Mouse (Mus musculus) hindbrain, embryonic 15.5 days (tissue): ENCODE data around the gene Gm10717. TPM values are rescaled to one million over a fixed set of nuclear protein-coding genes. Genes with fewer than 3 reads are reported as not detected.
A peak's percentile ranks its signal among the peaks of the same experiment; 100 is the strongest.
"Not testable (repeated sequence)": the region's sequence is repeated elsewhere in the genome, so short reads cannot be mapped to it uniquely, and the experiment has no call there.

Experiments used
- ATAC-seq: fragments of 200-750 bp; cut with Nextera tagmentation; 2 replicates; pipeline ENCODE4 v1.8.0; 2017; ENCODE audit warnings: low read depth, moderate number of reproducible peaks, moderate TSS enrichment; ENCODE audit not compliant: low FRiP score
- H3K27ac ChIP-seq: fragments of 300-500 bp; sonication (generic); replicated peaks from 2 replicates; pipeline ENCODE4 v1.5.1; 2015; ENCODE audit warnings: mild to moderate bottlenecking, inconsistent platforms
- H3K27me3 ChIP-seq: fragments of 300-500 bp; sonication (generic); 2 replicates; pipeline ENCODE4 v1.6.1; 2015; ENCODE audit warnings: control low read depth, inconsistent platforms
- H3K36me3 ChIP-seq: fragments of 300-500 bp; sonication (generic); 2 replicates; pipeline ENCODE4 v1.6.1; 2015; ENCODE audit warnings: control low read depth, inconsistent platforms
- H3K4me1 ChIP-seq: fragments of 300-500 bp; sonication (generic); replicated peaks from 2 replicates; pipeline ENCODE4 v1.6.1; 2015; ENCODE audit warnings: control low read depth, inconsistent platforms
- H3K4me2 ChIP-seq: fragments of 300-500 bp; sonication (generic); 2 replicates; pipeline ENCODE4 v1.6.1; 2015; ENCODE audit warnings: moderate library complexity, mild to moderate bottlenecking, inconsistent platforms
- H3K4me3 ChIP-seq: fragments of 300-500 bp; sonication (generic); 2 replicates; pipeline ENCODE4 v1.5.1; 2015; ENCODE audit warnings: mild to moderate bottlenecking, inconsistent platforms
- H3K9ac ChIP-seq: fragments of 300-500 bp; sonication (generic); 2 replicates; pipeline ENCODE4 v1.6.1; 2015; ENCODE audit warnings: inconsistent platforms
- H3K9me3 ChIP-seq: fragments of 300-500 bp; sonication (generic); 2 replicates; pipeline ENCODE4 v1.6.1; 2016; ENCODE audit warnings: control low read depth, inconsistent platforms
- WGBS: fragments of 180-500 bp; shearing (Covaris S2); methylation state at CpG from one replicate; pipeline ENCODE4 v1.1.7; 2015; 5-methylcytosine and 5-hydroxymethylcytosine counted together
- polyA plus RNA-seq: library from polyadenylated mRNA; unstranded; fragments of >200 nt; fragmentation: Nextera tagmentation; extraction: Ambion mirVana; gene quantifications from 2 replicates; pipeline ENCODE4 v1.2.1, GENCODE M21; 2015

Gene Gm10717
- polyA plus RNA-seq: 0.48 TPM in 1 of 2 replicates, not detected in the other

DNA sequence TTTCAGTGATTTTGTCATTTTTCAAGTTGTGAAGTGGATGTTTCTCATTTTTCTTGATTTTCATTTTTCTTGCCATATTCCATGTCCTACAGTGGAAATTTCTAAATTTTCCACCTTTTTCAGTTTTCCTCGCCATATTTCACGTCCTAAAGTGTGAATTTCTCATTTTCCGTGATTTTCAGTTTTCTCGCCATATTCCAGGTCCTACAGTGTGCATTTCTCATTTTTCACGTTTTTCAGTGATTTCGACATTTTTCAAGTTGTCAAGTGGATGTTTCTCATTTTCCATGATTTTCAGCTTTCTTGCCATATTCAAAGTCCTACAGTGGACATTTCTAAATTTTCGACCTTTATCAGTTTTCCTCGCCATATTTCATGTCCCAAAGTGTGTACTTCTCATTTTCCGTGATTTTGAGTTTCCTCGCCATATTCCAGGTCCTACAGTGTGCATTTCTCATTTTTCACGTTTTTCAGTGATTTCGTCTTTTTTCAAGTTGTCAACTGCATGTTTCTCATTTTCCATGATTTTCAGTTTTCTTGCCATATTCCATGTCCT, at the start of gene Gm10717:
Gene Gm10717, plus strand, starts transcription at position 506 of the 556 bp plus-strand sequence.
- not testable (repeated sequence) for H3K27me3 ChIP-seq, ATAC-seq, H3K4me2 ChIP-seq, H3K9me3 ChIP-seq, H3K27ac ChIP-seq, H3K4me1 ChIP-seq, H3K36me3 ChIP-seq, H3K4me3 ChIP-seq, H3K9ac ChIP-seq
- 73% methylated on average over 12 of the region's 12 CpGs for WGBS

GRCm38 (mm10) chr9:3000445-3000972, 24.7 kb upstream of the Gm10717 start, which contains the start of gene Gm10722:
TSS of gene Gm10722 (plus strand) at chr9:3000922.
- 73% methylated on average over 12 of the region's 12 CpGs for WGBS
- not testable (repeated sequence) for H3K4me2 ChIP-seq, H3K4me1 ChIP-seq, H3K27ac ChIP-seq, H3K27me3 ChIP-seq, H3K9me3 ChIP-seq, ATAC-seq, H3K4me3 ChIP-seq, H3K36me3 ChIP-seq, H3K9ac ChIP-seq

DNA sequence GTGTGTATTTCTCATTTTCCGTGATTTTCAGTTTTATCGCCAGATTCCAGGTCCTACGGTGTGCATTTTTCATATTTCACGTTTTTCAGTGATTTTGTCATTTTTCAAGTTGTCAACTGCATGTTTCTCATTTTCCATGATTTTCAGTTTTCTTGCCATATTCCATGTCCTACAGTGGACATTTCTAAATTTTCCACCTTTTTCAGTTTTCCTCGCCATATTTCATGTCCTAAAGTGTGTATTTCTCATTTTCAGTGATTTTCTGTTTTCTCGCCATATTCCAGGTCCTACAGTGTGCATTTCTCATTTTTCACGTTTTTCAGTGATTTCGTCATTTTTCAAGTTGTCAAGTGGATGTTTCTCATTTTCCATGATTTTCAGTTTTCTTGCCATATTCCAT, 24.2 kb upstream of the Gm10717 start:
- not testable (repeated sequence) for H3K9ac ChIP-seq, H3K4me3 ChIP-seq, ATAC-seq, H3K27me3 ChIP-seq, H3K36me3 ChIP-seq, H3K4me1 ChIP-seq, H3K27ac ChIP-seq, H3K4me2 ChIP-seq, H3K9me3 ChIP-seq
- 66% methylated on average over 8 of the region's 8 CpGs for WGBS

DNA sequence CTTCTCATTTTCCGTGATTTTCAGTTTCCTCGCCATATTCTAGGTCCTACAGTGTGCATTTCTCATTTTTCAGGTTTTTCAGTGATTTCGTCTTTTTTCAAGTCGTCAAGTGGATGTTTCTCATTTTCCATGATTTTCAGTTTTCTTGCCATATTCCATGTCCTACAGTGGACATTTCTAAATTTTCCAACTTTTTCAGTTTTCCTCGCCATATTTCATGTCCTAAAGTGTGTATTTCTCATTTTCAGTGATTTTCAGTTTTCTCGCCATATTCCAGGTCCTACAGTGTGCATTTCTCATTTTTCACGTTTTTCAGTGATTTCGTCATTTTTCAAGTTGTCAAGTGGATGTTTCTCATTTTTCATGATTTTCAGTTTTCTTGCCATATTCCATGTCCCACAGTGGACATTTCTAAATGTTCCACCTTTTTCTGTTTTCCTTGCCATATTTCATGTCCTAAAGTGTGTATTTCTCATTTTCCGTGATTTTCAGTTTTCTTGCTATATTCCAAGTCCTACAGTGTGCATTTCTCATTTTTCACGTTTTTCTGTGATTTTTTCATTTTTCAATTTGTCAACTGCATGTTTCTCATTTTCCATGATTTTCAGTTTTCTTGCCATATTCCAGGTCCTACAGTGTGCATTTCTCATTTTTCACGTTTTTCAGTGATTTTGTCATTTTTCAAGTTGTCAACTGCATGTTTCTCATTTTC, 23.1 kb upstream of the Gm10717 start:
- not testable (repeated sequence) for H3K4me3 ChIP-seq, H3K4me1 ChIP-seq, H3K27me3 ChIP-seq, H3K9ac ChIP-seq, H3K9me3 ChIP-seq, H3K4me2 ChIP-seq, H3K36me3 ChIP-seq, H3K27ac ChIP-seq
- peak; percentile 91 for ATAC-seq
- 70% methylated on average over 9 of the region's 11 CpGs for WGBS

DNA sequence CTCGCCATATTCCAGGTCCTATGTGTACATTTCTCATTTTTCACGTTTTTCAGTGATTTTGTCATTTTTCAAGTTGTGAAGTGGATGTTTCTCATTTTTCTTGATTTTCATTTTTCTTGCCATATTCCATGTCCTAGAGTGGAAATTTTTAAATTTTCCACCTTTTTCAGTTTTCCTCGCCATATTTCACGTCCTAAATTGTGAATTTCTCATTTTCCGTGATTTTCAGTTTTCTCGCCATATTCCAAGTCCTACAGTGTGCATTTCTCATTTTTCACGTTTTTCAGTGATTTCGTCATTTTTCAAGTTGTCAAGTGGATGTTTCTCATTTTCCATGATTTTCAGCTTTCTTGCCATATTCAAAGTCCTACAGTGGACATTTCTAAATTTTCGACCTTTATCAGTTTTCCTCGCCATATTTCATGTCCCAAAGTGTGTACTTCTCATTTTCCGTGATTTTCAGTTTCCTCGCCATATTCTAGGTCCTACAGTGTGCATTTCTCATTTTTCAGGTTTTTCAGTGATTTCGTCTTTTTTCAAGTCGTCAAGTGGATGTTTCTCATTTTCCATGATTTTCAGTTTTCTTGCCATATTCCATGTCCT, 22.3 kb upstream of the Gm10717 start, which contains the start of gene Gm11168:
Gene Gm11168, plus strand, starts transcription at position 553 of the 603 bp plus-strand sequence.
- WGBS: 75% methylated on average over 6 of the region's 14 CpGs
- H3K27ac ChIP-seq, H3K4me2 ChIP-seq, H3K4me3 ChIP-seq, H3K36me3 ChIP-seq, ATAC-seq, H3K4me1 ChIP-seq, H3K9ac ChIP-seq, H3K27me3 ChIP-seq: not testable (repeated sequence)
- peaks cover 12% of the 10 kb centered on the region for H3K9me3 ChIP-seq

DNA sequence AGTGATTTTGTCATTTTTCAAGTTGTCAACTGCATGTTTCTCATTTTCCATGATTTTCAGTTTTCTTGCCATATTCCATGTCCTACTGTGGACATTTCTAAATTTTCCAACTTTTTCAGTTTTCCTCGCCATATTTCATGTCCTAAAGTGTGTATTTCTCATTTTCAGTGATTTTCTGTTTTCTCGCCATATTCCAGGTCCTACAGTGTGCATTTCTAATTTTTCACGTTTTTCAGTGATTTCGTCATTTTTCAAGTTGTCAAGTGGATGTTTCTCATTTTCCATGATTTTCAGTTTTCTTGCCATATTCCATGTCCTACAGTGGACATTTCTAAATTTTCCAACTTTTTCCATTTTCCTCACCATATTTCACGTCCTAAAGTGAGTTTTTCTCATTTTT, 19.0 kb upstream of the Gm10717 start:
- H3K4me2 ChIP-seq, H3K4me1 ChIP-seq, ATAC-seq, H3K36me3 ChIP-seq, H3K27me3 ChIP-seq, H3K9ac ChIP-seq, H3K27ac ChIP-seq, H3K4me3 ChIP-seq: not testable (repeated sequence)
- WGBS: 86% methylated on average over 1 of the region's 5 CpGs
- peaks cover 12% of the 10 kb centered on the region for H3K9me3 ChIP-seq

DNA sequence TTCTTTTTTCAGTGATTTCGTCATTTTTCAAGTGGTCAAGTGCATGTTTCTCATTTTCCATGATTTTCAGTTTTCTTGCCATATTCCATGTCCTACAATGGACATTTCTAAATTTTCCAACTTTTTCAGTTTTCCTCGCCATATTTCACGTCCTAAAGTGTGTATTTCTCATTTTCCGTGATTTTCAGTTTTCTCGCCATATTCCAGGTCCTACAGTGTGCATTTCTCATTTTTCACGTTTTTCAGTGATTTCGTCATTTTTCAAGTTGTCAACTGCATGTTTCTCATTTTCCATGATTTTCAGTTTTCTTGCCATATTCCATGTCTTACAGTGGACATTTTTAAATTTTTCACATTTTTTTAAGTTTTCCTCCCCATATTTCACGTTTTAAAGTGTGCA, 18.6 kb upstream of the Gm10717 start:
- peaks cover 12% of the 10 kb centered on the region for H3K9me3 ChIP-seq
- H3K36me3 ChIP-seq, H3K4me3 ChIP-seq, H3K4me1 ChIP-seq, H3K27ac ChIP-seq, H3K27me3 ChIP-seq, H3K9ac ChIP-seq, H3K4me2 ChIP-seq: not testable (repeated sequence)
- peak; percentile 78 for ATAC-seq
- 70% methylated on average over 8 of the region's 8 CpGs for WGBS

DNA sequence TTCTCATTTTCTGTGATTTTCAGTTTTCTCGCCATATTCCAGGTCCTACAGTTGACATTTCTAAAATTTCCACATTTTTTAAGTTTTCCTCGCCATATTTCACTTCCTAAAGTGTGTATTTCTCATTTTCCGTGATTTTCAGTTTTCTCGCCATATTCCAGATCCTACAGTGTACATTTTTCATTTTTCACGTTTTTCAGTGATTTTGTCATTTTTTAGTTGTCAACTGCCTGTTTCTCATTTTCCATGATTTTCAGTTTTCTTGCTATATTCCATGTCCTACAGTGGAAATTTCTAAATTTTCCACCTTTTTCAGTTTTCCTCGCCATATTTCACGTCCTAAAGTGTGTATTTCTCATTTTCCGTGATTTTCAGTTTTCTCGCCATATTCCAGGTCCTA, 17.9 kb upstream of the Gm10717 start:
- WGBS: 77% methylated on average over 8 of the region's 9 CpGs

DNA sequence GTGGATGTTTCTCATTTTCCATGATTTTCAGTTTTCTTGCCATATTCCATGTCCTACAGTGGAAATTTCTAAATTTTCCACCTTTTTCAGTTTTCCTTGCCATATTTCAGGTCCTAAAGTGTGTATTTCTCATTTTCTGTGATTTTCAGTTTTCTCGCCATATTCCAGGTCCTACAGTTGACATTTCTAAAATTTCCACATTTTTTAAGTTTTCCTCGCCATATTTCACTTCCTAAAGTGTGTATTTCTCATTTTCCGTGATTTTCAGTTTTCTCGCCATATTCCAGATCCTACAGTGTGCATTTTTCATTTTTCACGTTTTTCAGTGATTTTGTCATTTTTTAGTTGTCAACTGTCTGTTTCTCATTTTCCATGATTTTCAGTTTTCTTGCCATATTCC, 15.9 kb upstream of the Gm10717 start:
- not testable (repeated sequence) for H3K4me2 ChIP-seq, H3K36me3 ChIP-seq, H3K9ac ChIP-seq, H3K4me3 ChIP-seq, H3K9me3 ChIP-seq, H3K27ac ChIP-seq, H3K4me1 ChIP-seq, H3K27me3 ChIP-seq
- WGBS: no CpG with 5 or more reads among the region's 5 CpGs
- ATAC-seq: peak; percentile 44

More for the DNA sequence above, 17.9 kb upstream of the Gm10717 start:
- H3K4me3 ChIP-seq, H3K9ac ChIP-seq, H3K4me1 ChIP-seq, H3K27ac ChIP-seq, H3K27me3 ChIP-seq, H3K4me2 ChIP-seq, H3K36me3 ChIP-seq, H3K9me3 ChIP-seq: not testable (repeated sequence)
- ATAC-seq: peak; percentile 20; the same call in 1 of the 2 replicates

DNA sequence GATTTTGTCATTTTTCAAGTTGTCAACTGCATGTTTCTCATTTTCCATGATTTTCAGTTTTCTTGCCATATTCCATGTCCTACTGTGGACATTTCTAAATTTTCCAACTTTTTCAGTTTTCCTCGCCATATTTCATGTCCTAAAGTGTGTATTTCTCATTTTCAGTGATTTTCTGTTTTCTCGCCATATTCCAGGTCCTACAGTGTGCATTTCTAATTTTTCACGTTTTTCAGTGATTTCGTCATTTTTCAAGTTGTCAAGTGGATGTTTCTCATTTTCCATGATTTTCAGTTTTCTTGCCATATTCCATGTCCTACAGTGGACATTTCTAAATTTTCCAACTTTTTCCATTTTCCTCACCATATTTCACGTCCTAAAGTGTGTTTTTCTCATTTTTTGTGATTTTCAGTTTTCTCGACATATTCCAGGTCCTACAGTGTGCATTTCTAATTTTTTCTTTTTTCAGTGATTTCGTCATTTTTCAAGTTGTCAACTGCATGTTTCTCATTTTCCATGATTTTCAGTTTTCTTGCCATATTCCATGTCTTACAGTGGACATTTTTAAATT, 13.1 kb upstream of the Gm10717 start:
- not testable (repeated sequence) for H3K36me3 ChIP-seq, H3K27me3 ChIP-seq, H3K27ac ChIP-seq, H3K4me1 ChIP-seq, H3K4me3 ChIP-seq, H3K9me3 ChIP-seq, H3K9ac ChIP-seq, H3K4me2 ChIP-seq
- 0 out of 2 replicates have a peak, but pooled peaks have one; percentile 9 for ATAC-seq
- 83% methylated on average over 3 of the region's 7 CpGs for WGBS

DNA sequence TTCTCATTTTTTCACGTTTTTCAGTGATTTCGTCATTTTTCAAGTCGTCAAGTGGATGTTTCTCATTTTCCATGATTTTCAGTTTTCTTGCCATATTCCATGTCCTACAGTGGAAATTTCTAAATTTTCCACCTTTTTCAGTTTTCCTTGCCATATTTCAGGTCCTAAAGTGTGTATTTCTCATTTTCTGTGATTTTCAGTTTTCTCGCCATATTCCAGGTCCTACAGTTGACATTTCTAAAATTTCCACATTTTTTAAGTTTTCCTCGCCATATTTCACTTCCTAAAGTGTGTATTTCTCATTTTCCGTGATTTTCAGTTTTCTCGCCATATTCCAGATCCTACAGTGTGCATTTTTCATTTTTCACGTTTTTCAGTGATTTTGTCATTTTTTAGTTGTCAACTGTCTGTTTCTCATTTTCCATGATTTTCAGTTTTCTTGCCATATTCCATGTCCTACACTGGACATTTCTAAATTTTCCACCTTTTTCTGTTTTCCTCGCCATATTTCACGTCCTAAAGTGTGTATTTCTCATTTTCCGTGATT, 12.4 kb upstream of the Gm10717 start, which contains the start of gene Gm10721:
Gene Gm10721, plus strand, starts transcription at position 408 of the 547 bp plus-strand sequence.
- not testable (repeated sequence) for H3K36me3 ChIP-seq, H3K27ac ChIP-seq, H3K9me3 ChIP-seq, H3K4me1 ChIP-seq, H3K4me2 ChIP-seq, H3K27me3 ChIP-seq, H3K9ac ChIP-seq, H3K4me3 ChIP-seq
- peak; percentile 63; the same call in 1 of the 2 replicates for ATAC-seq
- no CpG with 5 or more reads among the region's 11 CpGs for WGBS

DNA sequence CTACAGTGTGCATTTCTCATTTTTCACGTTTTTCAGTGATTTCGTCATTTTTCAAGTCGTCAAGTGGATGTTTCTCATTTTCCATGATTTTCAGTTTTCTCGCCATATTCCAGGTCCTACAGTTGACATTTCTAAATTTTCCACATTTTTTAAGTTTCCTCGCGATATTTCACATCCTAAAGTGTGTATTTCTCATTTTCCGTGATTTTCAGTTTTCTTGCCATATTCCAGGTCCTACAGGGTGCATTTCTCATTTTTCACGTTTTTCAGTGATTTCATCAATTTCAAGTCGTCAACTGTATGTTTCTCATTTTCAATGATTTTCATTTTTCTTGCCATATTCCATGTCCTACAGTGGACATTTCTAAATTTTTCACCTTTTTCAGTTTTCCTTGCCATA, 9.9 kb upstream of the Gm10717 start, which contains the start of gene Gm10720:
Gene Gm10720, plus strand, starts transcription at position 301 of the 400 bp plus-strand sequence.
- H3K9me3 ChIP-seq, H3K4me2 ChIP-seq, H3K27ac ChIP-seq, H3K9ac ChIP-seq, H3K36me3 ChIP-seq, H3K4me3 ChIP-seq, H3K4me1 ChIP-seq, ATAC-seq, H3K27me3 ChIP-seq: not testable (repeated sequence)
- 68% methylated on average over 5 of the region's 9 CpGs for WGBS
